Mouse (Mus musculus) midbrain, embryonic 11.5 days (tissue): Measurements from ENCODE around the gene 2900011O08Rik. TPM values are rescaled to one million over a fixed set of nuclear protein-coding genes. Genes with fewer than 3 reads are reported as not detected.

Experiments
- ATAC-seq: fragments of 200-750 bp; cut with Nextera tagmentation; 2 replicates; pipeline ENCODE4 v1.8.0; 2017; ENCODE audit warnings: moderate TSS enrichment, moderate library complexity; ENCODE audit not compliant: low FRiP score
- DNase-seq: peaks from one replicate; pipeline ENCODE4 v3.0.0; 2015; ENCODE audit warnings: low spot score; ENCODE audit errors: missing footprints
- H3K27ac ChIP-seq: fragments of 300-500 bp; sonication (generic); 2 replicates; pipeline ENCODE4 v1.5.1; 2014; ENCODE audit warnings: low read depth, low read length
- H3K27me3 ChIP-seq: fragments of 300-500 bp; sonication (generic); 2 replicates; pipeline ENCODE4 v1.6.1; 2014; ENCODE audit warnings: mild to moderate bottlenecking, low read length, moderate library complexity, mixed read lengths; ENCODE audit not compliant: control insufficient read depth, insufficient read depth
- H3K36me3 ChIP-seq: fragments of 300-500 bp; sonication (generic); 2 replicates; pipeline ENCODE4 v1.6.1; 2014; ENCODE audit warnings: mild to moderate bottlenecking, low read length, moderate library complexity, mixed read lengths; ENCODE audit not compliant: control insufficient read depth, insufficient read depth
- H3K4me1 ChIP-seq: fragments of 300-500 bp; sonication (generic); 2 replicates; pipeline ENCODE4 v1.6.1; 2014; ENCODE audit warnings: low read length; ENCODE audit not compliant: control insufficient read depth, insufficient read depth
- H3K4me2 ChIP-seq: fragments of 300-500 bp; sonication (generic); 2 replicates; pipeline ENCODE4 v1.6.1; 2014; ENCODE audit warnings: mild to moderate bottlenecking, moderate library complexity
- H3K4me3 ChIP-seq: fragments of 300-500 bp; sonication (generic); 2 replicates; pipeline ENCODE4 v1.5.1; 2014; ENCODE audit warnings: low read depth, low read length
- H3K9ac ChIP-seq: fragments of 300-500 bp; sonication (generic); 2 replicates; pipeline ENCODE4 v1.6.1; 2014; ENCODE audit warnings: low read length
- H3K9me3 ChIP-seq: fragments of 300-500 bp; sonication (generic); 2 replicates; pipeline ENCODE4 v1.6.1; 2016; ENCODE audit warnings: low read length; ENCODE audit not compliant: control insufficient read depth
- WGBS: fragments of 180-500 bp; shearing (Covaris S2); extraction: QIAGEN DNeasy Blood & Tissue Kit; methylation state at CpG from one replicate; pipeline ENCODE4 v1.1.7; 2014; 5-methylcytosine and 5-hydroxymethylcytosine counted together
- polyA plus RNA-seq: library from polyadenylated mRNA; unstranded; fragments of >200 nt; fragmentation: Nextera tagmentation; extraction: Ambion mirVana; gene quantifications from 2 replicates; pipeline ENCODE4 v1.2.1, GENCODE M21; 2014

The 2900011O08Rik gene
- polyA plus RNA-seq, 1 experiment from 2014 or later, result 28.1 TPM

DNA sequence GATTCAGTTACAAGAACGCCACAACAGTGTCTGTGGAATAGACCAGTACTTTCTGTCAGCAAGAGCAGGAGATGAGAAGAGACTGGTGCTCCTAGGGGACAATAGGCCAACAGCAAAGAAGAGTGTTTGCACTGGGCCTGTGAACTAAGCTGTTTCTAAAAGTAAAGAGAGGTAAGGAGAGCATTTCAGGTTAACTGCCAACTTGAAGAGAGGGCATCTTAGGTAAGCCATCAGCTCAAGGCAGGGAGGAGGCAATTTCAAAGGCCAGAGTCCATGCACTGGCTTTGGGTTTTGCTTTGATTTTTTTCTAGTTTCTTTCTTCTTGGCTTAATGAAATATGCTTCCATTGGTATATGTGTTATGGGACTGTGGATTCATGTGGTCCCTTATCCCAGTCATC lies 7.7 kb downstream of the 2900011O08Rik start:
- H3K9ac ChIP-seq, result no peak overlapping the region
- H3K27ac ChIP-seq, result no peak overlapping the region
- H3K4me2 ChIP-seq, result no peak overlapping the region
- ATAC-seq (no peak), DNase-seq (no peak)
- H3K4me1 ChIP-seq, result no peaks in the 10 kb centered on the region
- H3K36me3 ChIP-seq, result no peaks in the 10 kb centered on the region
- no peaks in the 10 kb centered on the region for H3K9me3 ChIP-seq
- H3K27me3 ChIP-seq, result no peaks in the 10 kb centered on the region
- H3K4me3 ChIP-seq, result no peak overlapping the region
- 85% methylated on average over 1 of the region's 1 CpGs for WGBS

DNA sequence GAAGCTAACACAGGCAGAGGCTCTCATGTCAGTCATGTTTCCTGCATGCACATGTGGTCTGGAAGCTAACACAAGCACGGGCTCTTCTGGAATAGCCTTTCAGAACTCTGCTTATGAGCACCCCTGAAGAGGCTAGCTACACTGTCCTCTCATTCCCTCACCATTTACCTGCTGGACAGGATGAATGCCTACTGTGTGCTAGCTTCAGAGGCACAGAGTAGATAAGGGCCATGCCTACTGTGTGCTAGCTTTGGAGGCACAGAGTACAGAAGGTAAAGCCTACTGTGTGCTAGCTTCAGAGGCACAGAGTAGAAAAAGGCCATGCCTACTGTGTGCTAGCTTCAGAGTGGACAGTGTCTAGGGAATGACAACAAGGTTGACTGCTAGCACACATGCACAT lies 8.1 kb downstream of the 2900011O08Rik start:
- Histone ChIP-seq H3K27ac (no peak overlapping the region), H3K27me3 (no peaks in the 10 kb centered on the region), H3K9ac (no peak overlapping the region), H3K36me3 (no peaks in the 10 kb centered on the region), H3K4me3 (no peak overlapping the region), H3K4me2 (no peak overlapping the region), H3K4me1 (no peaks in the 10 kb centered on the region), H3K9me3 (no peaks in the 10 kb centered on the region)
- no peak for ATAC-seq
- DNase-seq, result no peak
- WGBS, result 85% methylated on average over 1 of the region's 1 CpGs

DNA sequence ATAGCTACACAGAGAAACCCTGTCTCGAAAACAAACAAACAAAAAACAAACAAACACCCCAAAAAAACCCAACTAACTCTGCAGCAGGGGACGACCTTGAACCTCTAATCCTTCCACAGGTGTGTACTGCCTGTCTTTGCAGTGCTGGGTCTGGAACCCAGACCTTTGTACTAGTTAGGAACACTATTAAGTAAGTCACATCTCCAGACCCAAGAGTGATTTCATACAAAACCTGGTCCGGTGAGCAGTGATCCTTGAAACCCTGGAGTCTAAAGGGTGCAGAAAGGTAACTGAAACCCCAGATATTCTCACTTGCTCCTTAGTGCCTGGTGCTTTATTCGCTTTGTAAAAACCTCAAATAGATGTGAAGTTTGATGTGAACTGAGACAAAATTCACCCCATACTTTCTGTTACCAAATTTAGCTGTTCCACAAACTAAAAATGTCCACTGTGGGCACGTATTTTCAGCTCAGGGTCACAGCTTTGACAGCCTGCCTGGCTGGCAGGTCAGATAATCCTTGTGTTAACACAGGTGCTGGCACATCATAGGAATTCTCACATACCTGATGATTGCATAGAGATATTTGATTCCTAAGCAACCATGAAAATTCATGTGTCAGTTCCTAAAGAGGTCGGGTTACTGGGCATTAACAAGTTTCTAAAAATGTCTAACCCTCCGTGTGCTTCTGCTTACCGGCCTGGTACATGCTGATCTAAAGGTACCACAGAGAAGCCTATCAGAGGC lies 17.2 kb downstream of the 2900011O08Rik start:
- Histone ChIP-seq H3K9ac (no peak overlapping the region), H3K27ac (no peak overlapping the region), H3K9me3 (no peaks in the 10 kb centered on the region), H3K4me2 (no peak overlapping the region), H3K4me1 (no peaks in the 10 kb centered on the region), H3K4me3 (no peak overlapping the region), H3K27me3 (no peaks in the 10 kb centered on the region), H3K36me3 (no peaks in the 10 kb centered on the region)
- ATAC-seq, result no peak
- 67% methylated on average over 8 of the region's 8 CpGs for WGBS
- DNase-seq, result no peak

DNA sequence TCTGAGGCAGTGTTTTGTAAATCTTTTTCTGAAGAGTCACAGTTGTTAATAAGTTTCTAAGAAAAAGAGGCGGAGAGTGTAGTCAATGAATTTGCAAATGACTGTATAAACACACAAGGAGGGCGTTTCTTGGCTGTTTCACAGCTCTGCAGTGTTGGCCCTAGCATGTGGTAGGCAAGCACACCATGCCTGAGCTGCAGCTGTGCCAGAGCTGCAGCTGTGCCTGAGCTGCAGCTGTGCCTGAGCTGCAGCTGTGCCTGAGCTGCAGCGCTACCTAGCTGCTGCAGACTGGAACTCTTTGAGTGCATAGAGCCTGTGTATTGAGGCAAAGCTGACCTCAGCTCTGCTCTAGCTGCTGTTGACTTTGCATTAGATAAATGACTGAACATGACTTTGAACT lies 17.8 kb downstream of the 2900011O08Rik start:
- ATAC-seq (no peak), DNase-seq (no peak)
- Histone ChIP-seq H3K4me3 (no peak overlapping the region), H3K9me3 (no peaks in the 10 kb centered on the region), H3K4me2 (no peak overlapping the region), H3K9ac (no peak overlapping the region), H3K36me3 (no peaks in the 10 kb centered on the region), H3K27ac (no peak overlapping the region), H3K27me3 (no peaks in the 10 kb centered on the region), H3K4me1 (no peaks in the 10 kb centered on the region)
- 32% methylated on average over 3 of the region's 3 CpGs for WGBS

- no peak for ATAC-seq
- 82% methylated on average over 2 of the region's 2 CpGs for WGBS
Measured at GRCm38 (mm10) chr16:14004726-14005125, 18.3 kb downstream of the 2900011O08Rik start.

DNA sequence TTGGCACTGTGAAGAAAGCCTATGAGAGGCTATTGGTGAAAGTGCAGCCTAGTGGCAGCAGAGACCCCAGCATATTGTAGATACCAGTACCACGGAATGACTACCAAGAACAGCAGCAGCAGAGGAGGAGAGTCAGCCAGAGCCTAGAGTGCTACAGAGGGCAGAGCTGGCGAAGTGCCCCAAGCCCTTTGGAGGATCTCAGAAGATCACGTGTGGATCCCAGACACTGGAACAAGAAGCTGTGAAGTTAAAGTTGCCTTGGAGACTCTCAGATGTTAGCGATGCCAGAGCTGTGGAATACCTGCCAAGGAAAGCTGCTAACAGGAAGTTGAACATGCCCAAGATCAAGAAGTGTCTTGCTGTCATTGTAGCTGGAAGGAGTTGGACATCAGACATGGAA lies 18.9 kb downstream of the 2900011O08Rik start:
- Histone ChIP-seq H3K4me2 (no peak overlapping the region), H3K9me3 (no peaks in the 10 kb centered on the region), H3K27ac (no peak overlapping the region), H3K9ac (no peak overlapping the region), H3K36me3 (no peaks in the 10 kb centered on the region), H3K4me1 (no peaks in the 10 kb centered on the region), H3K4me3 (no peak overlapping the region), H3K27me3 (no peaks in the 10 kb centered on the region)
- ATAC-seq (no peak), DNase-seq (no peak)
- 84% methylated on average over 4 of the region's 4 CpGs for WGBS

More at GRCm38 (mm10) chr16:14004726-14005125, 18.3 kb downstream of the 2900011O08Rik start:
- Histone ChIP-seq H3K9ac (no peak overlapping the region), H3K4me3 (no peak overlapping the region), H3K9me3 (no peaks in the 10 kb centered on the region), H3K27me3 (no peaks in the 10 kb centered on the region), H3K36me3 (no peaks in the 10 kb centered on the region), H3K4me2 (no peak overlapping the region), H3K27ac (no peak overlapping the region), H3K4me1 (no peaks in the 10 kb centered on the region)
- DNase-seq, result no peak

GRCm38 (mm10) chr16:14008081-14008480 lies 21.7 kb downstream of the 2900011O08Rik start:
- Histone ChIP-seq H3K4me1 (no peaks in the 10 kb centered on the region), H3K4me2 (no peak overlapping the region), H3K4me3 (no peak overlapping the region), H3K9ac (no peak overlapping the region), H3K27ac (no peak overlapping the region), H3K36me3 (no peaks in the 10 kb centered on the region), H3K9me3 (no peaks in the 10 kb centered on the region), H3K27me3 (no peaks in the 10 kb centered on the region)
- WGBS, result 87% methylated on average over 2 of the region's 2 CpGs
- ATAC-seq, result no peak
- no peak for DNase-seq

GRCm38 (mm10) chr16:14008708-14009107 lies 22.3 kb downstream of the 2900011O08Rik start:
- H3K9me3 ChIP-seq, result no peaks in the 10 kb centered on the region
- H3K4me1 ChIP-seq, result no peaks in the 10 kb centered on the region
- ATAC-seq (no peak), DNase-seq (no peak)
- H3K4me3 ChIP-seq, result no peak overlapping the region
- H3K9ac ChIP-seq, result no peak overlapping the region
- no peak overlapping the region for H3K4me2 ChIP-seq
- H3K36me3 ChIP-seq, result no peaks in the 10 kb centered on the region
- no peak overlapping the region for H3K27ac ChIP-seq
- H3K27me3 ChIP-seq, result no peaks in the 10 kb centered on the region

GRCm38 (mm10) chr16:14009966-14010365 lies 23.6 kb downstream of the 2900011O08Rik start:
- DNase-seq (no peak), ATAC-seq (no peak)
- Histone ChIP-seq H3K27ac (no peak overlapping the region), H3K9ac (no peak overlapping the region), H3K27me3 (no peaks in the 10 kb centered on the region), H3K36me3 (no peaks in the 10 kb centered on the region), H3K4me1 (no peaks in the 10 kb centered on the region), H3K4me2 (no peak overlapping the region), H3K4me3 (no peak overlapping the region), H3K9me3 (no peaks in the 10 kb centered on the region)
- 81% methylated on average over 4 of the region's 4 CpGs for WGBS
